Mouse (Mus musculus) layer of hippocampus, adult 18-20 months (tissue): Measurements from ENCODE around the gene Ube3b. TPM values are rescaled to one million over a fixed set of nuclear protein-coding genes. Genes with fewer than 3 reads are reported as not detected.

ENCODE experiments used
- DNase-seq, 2 experiments: peaks; one replicate each; pipeline ENCODE4 v3.0.0; 2022; ENCODE audit warnings: low spot score in 2 of 2
- long read RNA-seq: library from polyadenylated mRNA; stranded (forward); transcript quantifications from one replicate; pipeline ENCODE4 v2.0.0, GENCODE M21; 2021
- total RNA-seq, 2 experiments: library from RNA; stranded (reverse); gene quantifications; 2 replicates each; pipeline ENCODE4 v1.2.3; 2021

The Ube3b gene
- total RNA-seq, result 10 to 100 TPM; 76.2 to 79.2 TPM
- long read RNA-seq, full-length matches to known transcripts, result 76 of 148 reads
- long read RNA-seq, partial matches to known transcripts, result 47 of 148 reads
- long read RNA-seq, other reads (novel, unspliced or antisense), result 25 of 148 reads

DNA sequence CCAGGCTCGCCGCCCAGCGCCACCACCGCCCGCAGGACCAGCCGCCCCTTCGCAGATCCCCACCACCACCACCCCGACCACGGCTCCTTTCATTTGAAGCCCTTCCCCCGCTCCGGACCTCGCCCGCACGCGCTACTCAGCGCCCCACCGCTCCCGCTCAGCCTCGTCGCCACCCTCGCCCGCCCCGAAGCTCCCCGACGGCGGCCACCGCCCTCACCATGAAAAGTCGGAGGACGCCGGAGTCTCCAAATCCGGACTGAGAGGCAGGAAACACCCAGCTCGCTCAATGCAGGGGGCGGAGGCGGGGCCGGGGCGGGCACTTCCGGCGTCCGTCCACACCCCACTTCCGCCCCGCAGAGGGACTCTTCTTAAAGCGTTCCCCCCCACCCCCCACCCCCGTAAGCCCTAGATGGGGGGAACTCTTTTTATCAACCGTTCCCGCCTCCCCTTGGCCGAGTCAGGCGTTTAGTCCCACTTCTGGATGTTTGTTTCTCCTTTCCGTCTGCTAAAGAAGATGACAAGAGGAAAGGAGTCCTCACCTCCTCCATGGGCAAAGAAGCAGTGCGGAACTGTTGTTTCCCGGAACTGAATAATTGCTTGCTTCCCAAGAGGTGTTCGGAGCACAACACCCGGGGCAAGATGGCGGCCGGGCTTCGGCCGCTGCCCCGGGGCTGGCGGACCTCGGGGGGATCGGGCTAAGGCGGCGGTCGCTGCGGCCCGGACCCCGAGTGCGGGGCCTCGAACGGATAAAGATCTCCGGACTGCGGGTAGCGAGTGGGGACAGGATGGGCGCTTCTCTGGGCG is at the start of gene Ube3b, which contains the start of gene Kctd10:
TSS of gene Ube3b (plus strand) at position 399 of the 804 bp plus-strand sequence.
TSS of gene Kctd10 (minus strand) at position 300 of the 804 bp plus-strand sequence.
- peak; percentile 68 to 84 for DNase-seq

DNA sequence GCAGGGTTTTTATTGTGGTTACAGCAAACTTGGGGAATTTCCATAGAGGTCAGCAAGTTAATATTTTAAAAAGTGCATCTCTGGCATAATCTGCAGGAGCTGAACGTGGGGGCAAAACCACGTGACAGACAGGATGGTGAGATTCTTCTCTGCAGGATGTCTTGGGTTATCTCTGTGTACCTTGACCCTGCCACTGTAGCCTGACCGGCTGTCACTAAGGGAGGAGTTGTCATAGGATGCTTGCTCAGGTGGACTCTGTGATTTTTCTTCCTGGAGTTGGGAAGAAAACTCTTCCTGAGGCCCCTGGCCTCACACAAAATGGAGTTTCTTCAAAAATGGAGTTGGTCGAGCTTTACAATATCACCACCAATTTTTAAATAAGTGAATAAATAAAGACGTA is 37.4 kb upstream of the Ube3b start:
- no peak for DNase-seq

DNA sequence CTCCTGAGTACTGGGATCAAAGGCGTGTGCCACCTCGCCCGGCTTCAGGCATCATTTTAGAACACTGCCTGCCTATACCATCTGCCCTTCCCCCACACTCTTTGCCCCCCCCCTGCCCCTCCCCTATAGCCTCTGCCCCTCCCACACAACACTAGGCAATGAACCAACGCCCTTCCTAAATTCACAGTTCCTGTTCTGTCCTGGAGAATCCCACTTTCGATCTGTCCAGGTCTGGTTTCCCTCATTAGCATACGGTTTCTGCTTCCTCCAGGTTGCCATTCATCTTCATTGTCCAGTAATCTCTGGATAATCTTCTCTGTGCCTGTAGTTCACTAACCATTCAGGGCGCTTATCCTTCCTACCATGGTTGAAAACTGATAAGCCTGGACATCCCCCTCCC is 36.8 kb upstream of the Ube3b start:
- no peak for DNase-seq

DNA sequence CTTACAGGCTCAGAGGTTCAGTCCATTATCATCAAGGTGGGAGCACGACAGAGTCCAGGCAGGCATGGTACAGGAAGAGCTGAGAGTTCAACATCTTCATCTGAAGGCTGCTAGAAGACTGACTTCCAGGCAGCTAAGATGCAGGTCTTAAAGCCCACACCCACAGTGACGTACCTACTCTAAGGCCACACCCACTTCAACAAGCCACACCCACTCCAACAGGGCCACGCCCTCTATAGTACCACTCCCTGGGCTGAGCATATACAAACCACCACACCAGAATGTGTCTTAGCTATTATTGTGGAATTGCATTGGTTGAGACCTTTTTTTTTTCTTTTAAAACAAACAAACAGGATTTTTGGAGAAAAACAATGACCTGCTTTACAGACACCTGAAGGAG is 34.9 kb upstream of the Ube3b start:
- no peak for DNase-seq

DNA sequence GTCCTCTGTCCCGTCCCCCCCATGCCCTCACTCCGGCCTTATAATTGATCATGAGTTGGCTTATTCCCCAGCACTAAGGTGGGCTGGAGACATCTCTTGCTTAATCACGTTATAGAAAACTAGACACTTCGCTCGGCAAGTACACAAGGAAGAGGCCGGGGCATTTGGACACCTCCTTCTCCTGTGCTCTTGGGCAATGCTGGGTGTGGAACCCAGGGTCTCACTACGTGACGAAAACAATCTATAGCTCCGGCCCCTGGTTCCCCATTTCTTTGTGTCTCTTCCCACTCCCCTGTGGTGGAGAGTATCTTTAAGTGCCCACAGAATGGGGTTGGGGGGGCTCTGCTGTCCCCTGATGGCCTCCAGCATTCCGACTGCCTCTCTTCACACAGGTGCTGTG is 33.4 kb upstream of the Ube3b start:
- DNase-seq, result no peak

DNA sequence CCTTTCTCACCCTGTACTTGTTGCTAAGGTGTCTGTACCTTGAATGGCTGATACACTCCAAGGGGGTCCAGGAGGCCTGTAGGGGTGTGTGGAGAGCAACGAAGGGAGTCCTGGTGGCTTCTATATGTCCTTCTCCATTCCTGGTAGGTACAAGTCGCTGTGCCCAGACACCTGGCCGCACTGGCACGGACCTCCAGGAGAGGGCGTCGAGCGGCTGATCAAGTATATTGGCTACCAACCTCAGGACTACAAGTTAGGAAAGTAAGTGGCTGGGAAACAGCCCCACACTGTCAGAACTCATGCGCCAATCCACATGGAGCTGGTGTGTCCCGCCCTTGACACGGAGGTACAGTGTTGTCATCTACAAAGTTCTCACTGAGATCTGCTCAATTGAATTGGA is 28.9 kb upstream of the Ube3b start:
- no peak for DNase-seq

DNA sequence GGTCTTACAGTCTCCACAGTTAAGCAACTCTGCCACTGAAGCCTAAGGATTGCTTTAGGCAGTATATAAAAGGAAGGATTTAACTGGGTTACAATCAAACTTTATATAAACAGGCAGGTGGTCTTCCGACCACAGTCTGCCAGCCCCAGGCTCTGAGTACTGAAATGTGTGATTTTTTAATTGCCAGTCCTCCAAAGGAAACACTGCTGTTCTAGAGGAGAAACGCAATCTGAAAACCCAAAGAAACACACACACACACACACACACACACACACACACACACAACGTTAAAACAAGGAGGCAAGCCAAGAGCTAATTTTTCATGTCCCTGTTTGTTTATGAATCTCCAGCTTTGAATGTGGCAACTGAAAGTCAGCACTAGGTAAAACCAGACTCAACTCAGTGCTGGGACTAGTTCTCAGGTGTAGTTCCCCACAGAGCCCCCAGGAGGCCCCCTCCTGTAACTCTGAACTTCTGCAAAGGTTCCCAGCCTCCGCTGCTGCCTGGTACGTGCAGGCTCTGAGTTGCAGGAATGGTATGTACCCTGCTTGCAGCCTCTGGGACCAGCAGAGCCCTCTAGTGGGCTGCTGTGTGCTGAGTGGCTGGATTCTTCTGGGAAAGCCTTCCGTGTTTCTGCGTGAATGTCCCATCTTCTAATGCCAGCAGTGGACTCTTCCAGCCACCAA is 24.0 kb upstream of the Ube3b start:
- peak; percentile 59 to 82 for DNase-seq

DNA sequence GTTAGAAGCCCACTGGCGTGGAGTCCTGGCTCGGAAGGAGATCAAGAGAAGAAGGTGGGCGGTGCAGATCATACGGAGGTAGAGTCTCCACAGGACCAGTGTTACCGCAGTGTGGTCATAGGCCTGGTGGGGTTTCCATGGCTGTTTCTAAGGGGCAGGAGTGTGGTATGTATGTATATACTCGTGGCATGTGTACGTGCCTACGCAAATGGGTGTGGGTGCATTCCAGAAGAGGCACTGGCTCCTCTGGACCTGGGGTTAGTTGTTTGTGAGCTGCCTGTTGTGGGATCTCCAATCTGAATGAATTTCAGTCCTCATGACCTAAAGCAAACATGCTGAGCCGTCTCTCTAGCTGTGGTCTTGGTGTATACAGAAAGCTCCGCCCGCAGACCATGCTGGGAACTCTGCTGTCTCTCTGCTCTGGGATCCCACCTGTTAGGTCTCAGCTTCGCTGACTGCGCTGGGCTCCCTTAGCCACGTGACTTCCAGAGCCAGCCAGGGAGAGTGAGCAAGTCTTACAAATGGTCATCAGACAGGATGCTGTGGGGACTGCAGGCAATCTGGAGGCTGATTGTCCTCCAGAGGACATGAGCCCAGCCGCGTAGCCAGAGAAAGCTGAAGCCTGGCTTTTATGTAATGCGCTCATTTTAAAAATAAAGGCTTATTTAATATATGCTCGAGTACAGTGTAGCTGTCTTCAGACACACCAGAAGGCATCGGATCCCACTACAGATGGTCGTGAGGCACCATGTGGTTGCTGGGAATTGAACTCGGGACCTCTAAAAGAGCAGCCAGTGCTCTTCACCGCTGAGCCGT is 23.3 kb upstream of the Ube3b start:
- DNase-seq, result peak; percentile 59 to 82

DNA sequence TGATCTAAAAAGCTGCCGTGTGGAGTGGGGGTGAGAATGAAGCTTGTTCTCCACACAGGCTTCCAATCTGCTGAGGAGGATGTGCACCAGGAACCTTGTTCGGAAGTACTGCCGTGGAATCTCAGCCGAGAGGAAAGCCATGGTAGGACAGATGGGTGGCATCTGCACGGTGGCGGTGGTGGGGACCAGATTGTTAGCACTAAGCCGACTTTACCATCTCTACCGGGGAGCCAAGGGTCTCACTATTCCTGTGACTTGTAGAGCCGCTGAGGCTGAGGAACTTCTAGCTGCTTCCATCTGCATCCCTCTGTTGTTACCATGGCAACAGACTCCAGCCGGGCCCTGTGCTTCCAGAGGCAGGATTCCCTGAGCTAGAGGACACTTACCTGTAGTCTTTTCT is 21.6 kb upstream of the Ube3b start:
- peak; percentile 72 to 78 for DNase-seq

DNA sequence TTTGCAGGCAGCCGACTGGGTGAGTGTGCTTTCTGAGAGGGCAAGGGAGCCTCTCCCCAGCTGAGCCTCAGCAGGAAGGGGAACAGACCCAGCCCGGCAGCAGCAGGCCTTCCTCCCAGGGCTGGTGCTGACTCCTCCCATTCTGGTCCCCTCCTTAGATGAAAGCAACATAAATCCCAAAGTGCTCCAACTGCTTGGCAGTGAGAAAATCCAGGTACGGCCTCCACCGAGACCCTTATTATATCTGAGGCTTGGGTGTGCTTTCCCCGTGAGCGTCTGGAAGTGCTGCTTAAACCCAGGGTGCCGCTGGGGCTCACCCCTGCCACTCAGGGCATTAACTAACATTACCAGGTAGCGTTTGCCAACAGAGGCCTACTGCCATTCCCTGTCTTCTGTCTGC is 20.8 kb upstream of the Ube3b start:
- no peak for DNase-seq

DNA sequence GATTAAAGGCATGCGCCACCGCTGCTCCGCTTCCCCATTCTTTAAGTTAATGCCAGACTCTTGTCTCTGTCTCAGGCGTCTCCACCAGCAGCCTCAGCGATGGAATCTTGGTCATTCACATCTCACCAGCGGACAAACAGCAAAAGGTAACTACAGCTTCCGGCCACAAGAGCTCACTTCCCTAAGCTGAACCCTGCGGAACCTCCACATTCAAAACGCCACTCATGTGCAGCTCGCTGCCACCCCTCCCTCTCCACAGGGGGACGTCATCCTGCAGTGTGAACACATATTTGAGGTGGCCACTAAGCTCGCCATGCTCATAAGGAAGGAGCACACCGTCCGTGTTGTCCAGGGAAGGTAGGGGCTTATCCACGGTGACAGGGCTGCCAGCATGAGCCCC is 19.4 kb upstream of the Ube3b start:
- DNase-seq, result no peak

DNA sequence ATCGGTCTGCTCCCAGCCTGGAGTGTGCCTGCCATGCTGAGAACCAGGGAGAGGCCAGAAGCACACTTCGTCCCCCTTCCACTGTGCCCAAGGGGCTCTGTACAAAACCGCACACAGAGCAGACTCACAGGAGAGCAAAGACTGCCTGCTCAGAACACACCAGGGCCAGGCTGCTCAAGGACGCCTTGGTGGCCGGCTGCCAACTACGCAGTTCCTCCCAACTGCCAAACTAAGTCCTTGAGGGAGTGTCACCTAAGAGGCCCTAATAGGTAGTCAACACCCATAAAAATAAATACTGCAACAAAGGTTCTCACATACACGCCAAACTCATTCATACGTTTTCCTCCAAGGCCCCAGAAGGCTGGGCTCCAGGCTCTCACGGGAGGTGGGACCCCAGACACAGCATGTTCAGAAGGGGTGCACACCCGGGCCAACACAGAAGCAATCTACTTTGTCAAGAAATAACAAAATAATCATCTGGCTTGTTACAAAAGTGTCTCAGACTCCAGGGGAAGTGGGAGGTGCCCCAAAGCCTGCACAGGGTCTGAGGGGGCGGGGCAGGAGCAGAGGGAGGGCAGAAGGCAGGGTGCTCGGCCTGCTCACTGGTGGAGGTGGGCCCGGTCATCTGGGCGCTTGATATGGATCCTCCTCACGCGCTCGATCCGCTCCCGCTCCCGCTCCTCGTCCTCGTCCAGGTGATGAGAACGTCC is 15.2 kb upstream of the Ube3b start:
- DNase-seq, result no peak

DNA sequence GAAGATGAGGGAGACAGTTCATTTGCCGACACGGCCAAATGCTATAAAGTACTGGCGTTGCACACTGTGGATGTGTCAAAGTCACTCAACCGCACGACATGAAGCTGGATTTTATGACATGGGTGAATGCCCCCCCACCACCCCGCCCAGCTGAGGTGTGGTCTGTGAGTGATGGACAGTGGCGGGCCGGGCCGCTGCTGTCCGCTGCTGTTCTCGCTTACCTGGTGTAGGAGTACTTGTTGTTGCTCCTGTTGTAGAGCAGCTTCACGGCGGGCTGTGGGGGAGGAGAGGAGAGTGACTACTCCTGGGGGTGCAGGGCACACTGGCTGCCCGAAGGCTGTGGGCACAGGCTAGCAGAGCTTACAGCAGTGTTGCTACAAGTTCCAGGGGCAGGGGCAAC is 12.3 kb upstream of the Ube3b start:
- DNase-seq, result no peak

DNA sequence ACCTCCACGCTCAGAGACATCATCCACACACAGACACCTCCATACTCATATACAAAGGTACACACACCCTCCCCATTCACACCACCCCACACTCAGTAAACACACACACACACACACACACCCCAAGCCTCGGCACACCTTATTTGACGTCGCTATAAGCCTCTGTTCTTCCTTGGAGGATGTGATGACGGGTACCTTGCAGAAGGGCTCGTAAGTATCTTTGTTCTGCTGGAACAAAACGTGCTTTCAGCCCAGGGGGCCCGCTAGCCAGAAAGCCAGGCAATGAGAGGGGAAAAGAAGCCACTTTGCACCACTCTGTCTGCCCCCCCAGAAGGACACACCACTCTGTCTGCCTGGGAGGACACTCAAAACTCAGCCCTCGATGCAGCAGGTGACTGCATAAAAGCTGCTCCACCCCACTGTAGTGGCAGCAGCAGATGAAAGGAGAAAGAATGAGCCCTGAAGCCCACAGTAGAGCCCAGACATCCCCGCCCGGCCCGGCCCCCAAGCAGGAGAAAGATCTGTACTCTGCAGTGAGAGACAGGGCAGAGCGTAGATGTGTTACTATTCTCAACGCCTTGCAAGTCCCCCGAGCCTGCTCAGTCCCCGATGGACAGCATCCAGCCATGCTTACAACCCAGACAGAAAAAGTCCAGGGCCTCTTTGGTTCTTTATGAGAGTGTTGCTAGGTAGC is 11.5 kb upstream of the Ube3b start:
- DNase-seq, result no peak

DNA sequence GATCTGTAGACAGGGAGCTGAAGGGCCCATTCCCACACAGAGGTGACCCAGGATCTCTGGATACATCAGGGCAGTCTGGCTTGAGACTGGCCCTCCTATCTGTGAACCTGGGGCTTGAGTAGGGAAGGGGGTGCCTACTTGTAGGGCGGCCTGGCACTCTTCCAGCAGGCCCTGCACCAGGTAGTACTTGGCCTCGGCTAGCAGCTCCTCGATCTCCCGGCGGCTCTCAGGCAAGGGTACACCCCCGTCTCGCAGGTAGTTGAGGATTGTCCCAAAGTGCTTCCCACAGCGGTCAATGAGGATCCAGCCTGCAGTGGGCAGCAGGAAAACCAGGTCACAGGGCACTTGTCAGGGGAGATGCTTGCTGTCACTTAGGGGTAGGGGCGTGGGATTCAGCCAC is 10.5 kb upstream of the Ube3b start:
- DNase-seq, result no peak

DNA sequence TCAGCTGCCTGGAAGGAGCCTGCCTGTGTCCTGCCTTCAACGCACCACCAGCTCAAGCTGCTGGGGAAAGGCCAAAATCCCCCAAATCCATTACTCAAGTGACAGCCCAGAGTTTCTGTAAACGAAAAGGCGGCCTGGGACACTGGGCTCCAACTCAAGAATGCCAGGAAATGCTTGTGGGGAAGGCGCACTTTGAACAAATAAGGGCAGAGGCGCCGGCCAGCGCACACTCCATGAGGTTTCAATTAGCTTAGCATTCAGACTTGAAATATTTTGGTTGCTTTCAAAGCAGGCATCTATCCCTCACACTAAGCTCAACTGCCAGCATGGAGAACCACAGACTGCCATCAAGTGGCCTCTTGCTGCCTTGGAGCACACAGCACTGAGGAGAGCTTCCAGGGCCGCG is 10.0 kb upstream of the Ube3b start:
- DNase-seq, result peak in 1 of 2 experiments; percentile 15

DNA sequence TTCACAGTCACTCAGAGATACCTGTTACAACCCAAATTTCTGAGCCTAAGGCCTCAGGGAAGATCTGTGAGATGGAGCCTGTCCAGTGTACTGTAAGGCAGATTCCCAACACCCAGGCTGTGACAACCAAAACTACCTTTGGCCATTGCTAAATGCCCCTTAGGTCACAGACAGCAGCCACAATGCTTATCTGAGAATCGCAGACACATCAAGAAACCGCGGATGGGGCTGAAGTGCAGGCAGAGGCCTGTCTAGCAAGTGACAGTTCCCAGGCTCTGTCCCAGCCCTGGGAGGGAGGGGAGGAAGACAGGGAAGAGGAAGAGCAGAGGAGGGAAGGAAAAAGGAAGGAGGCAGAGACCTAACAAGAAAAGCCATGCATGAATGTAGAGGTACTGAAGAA is 9.1 kb upstream of the Ube3b start:
- no peak for DNase-seq

DNA sequence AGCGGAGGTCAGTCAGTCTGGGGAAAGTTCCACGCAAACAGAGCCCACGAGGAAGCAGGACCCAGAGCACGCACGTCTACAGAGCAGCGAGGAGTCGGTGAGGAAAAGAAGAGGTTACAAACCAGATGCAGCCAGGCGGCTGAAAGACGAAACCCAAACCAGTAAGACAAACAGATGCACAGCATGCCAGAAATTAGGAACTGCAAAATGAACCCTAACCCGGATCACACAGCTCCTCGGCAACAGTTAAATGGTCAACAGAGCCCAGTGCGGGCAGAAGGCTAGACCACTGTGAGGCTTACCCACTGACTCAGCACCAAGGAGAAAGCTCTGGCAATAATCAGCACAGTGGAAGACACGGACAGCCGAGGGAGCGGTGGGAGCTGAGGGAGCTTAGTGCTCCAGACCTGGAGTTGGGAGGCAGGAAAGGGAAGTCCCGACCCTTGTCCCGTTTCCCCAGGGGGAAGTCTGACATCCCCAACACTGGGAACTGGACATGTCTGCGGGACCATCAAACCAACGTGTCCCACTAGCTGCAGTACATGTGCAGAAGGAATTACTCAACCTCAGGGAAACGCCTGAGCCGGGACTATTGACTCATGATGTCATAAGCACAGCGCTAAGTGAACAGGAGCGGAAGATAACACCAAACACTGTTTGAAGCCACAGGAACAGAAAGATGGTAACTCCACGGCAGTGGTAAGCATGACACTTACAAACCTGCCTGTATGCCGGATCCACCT is 8.5 kb upstream of the Ube3b start:
- DNase-seq, result no peak

DNA sequence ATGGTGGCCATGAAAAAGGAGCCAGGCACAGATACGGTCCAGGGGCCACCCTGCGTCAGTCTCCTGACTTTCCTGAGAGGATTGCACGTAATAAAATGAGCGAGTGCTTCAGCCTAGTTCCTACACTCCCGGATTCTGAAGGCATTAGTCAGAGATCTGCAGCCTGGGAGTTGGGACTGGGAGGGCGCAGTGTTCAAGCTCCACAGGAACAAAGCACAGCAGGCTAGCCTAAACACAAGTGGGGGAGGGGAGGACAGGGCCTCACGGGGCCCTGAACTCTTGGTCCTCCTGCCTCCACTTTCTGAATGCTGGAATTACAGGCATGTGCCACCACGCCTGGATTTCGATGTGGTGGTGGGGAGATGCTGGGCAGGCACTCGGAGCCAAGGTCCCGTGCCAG is 7.8 kb upstream of the Ube3b start:
- no peak for DNase-seq

DNA sequence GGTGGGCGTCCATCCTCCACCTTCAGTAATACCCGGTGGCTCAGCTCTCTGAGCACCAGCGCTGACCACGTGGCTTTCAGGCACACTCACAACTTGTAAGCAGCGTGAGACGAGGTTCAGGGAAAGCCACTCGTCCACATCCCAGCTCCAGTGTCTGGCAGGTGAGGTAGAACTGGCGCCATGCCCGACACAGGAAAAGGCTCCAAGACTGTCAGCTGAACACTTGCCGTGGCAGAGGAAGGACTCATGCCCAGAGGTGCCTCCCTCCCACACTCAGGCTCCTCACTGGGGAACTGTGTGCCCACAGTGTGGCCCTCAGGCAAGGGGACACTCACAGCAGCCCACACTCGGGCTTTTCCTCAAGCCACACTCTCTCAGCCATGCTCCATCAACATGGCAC is 7.2 kb upstream of the Ube3b start:
- DNase-seq, result no peak
